Mouse (Mus musculus) mature B cell (primary cell): ENCODE results near the gene Spata33.
"Not testable (repeated sequence)": the region's sequence is repeated elsewhere in the genome, so short reads cannot be mapped to it uniquely, and the experiment has no call there.

Source experiments
- in situ Hi-C: fragments of 300-500 bp; cut with MboI; formaldehyde crosslinking; loops from 2 replicates; pipeline ENCODE4 v1.14.3; 2019

Gene Spata33

DNA sequence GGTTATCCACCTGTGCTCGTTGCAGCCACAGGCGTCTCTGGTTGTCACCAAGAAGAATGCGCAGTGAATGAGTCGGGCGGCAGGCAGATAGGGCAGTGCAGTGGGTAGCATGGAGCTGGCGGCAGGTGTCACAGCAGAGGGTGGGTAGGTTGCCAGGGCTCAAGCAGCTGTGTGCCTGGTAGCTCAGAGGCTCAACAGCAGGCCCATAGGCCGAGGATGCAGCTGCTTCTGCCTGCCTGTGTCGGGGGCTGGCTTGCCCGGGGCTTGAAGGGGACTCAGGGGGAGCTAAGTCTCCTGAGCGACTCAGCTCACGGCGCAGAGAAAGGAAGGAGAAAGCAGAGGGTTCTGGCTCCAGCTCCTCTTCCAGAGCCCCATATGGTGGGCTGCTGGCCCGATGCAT lies 20.7 kb downstream of the Spata33 start:
- in situ Hi-C loops, result no loop called here

- in situ Hi-C loops, result no loop called here
Observed at GRCm38 (mm10) chr8:123233760-123234159, 21.1 kb downstream of the Spata33 start.

DNA sequence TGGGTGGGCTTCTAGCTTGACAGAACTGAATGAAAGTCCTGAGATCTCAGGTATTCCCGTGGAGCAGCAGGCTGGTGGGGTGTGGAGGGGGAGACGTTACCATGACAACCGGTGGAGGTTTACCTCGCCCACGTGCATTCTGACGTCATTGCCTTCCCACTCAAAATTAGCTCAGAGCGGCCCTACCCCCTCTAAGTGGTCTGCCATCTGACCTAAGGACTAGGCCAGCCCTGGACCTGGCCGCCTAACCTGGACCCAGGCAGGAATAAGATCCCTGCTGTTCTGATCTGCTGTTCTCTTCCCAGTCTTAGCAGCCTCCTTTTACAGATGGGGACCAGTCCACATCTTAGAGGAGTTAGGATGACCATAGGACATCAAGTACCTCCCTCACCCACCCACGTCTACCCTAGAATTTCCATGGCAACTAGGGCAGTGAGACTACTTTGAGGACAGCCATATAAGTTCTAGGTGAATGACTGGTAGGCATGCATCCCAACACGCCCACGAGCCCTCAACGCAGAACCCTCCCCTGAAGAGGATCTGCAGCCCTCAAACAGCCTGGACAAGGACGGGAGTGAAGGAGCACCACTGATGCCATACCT lies 22.4 kb downstream of the Spata33 start:
- in situ Hi-C loops, result no loop called here

- in situ Hi-C loops, result no loop called here
Observed at GRCm38 (mm10) chr8:123235520-123236497, 23.2 kb downstream of the Spata33 start, which contains the start of gene Spata2l. Gene Spata2l (minus strand): TSS chr8:123236233.

DNA sequence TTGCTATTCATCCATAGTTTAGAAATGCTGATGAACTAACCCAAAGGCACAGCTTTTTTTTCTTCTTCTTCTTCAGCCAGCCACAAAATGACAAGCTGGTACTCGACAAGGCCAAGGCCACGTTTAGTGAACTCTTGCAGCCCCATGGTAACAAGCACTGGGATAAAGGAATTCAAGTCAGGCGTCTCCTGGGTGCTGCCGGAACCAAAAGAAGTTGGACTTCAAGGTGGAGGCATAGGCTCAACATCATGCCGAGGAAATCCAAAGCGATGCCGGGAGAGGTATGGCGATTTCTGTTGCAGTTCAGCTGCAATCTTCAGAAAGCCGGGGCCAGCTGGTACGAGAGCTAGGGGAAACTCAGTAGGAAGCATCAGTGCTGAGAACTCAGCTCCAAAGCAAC lies 26.8 kb downstream of the Spata33 start:
- in situ Hi-C loops, result no loop called here

GRCm38 (mm10) chr8:123242107-123242923 lies 29.7 kb downstream of the Spata33 start:
- in situ Hi-C loops, result no loop called here

GRCm38 (mm10) chr8:123243053-123243452 lies 30.4 kb downstream of the Spata33 start:
- in situ Hi-C loops, result no loop called here

DNA sequence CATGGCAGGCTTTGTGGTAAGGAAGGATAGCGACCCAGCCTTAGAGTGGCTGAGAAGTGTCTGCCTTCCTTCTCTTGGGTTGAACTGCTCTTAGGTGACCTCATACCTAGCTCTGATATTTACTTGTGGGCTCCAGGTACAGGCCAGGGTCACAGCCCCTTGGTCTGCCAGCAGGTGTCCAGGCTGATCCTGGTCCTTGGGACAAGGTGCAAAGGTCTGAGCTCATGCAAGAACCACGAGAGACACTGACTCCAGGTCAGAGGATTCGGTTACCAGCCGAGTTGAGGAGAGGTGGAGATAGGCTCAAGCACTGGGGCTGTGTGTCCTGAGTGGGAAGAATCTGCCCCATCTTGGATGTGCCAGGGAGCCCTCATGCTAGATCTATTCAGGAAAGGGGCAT lies 31.8 kb downstream of the Spata33 start:
- in situ Hi-C loops, result no loop called here

- in situ Hi-C loops, result no loop called here
Observed at GRCm38 (mm10) chr8:123245543-123245942, 32.9 kb downstream of the Spata33 start.

DNA sequence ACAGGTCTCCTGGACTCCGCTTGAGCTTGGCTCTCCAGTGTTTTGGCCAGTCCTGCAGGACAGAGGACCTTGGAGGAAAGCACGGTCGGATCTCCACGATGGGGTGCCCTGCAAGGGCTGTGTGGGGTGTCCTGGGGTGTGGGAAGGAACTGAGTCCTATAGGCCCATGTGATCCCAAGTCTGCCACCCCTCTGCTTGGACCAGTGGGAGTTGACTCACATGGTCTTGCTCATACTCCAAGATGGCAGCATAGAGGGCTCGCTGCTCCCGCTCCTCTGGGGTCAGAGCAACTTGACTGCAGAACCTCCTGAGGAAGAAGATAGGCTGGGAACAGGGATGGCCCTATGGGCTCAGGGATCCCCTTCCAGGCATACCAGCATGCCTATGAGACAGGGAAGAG lies 35.1 kb downstream of the Spata33 start:
- in situ Hi-C loops, result no loop called here

GRCm38 (mm10) chr8:123248596-123248995 lies 36.0 kb downstream of the Spata33 start:
- in situ Hi-C loops, result no loop called here

DNA sequence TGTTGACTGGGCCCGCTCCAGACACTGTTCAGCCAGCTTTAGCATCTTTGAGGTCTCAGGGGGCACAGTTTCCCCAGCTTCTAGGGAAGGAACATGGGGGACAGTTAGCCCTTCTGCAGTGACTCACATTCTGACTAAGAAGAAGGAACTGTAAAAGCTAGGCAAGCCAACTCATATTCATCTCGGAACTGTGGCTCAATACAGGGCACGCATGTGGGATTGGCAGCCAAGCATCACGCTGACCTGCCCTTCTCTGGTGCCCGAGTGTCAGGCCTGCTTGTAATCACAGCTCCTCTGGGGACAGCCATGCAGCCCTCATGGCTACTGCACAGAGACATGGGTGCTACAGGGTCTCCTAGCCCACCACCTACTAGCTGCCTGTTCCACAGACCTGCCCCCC lies 38.3 kb downstream of the Spata33 start:
- in situ Hi-C loops, result no loop called here

DNA sequence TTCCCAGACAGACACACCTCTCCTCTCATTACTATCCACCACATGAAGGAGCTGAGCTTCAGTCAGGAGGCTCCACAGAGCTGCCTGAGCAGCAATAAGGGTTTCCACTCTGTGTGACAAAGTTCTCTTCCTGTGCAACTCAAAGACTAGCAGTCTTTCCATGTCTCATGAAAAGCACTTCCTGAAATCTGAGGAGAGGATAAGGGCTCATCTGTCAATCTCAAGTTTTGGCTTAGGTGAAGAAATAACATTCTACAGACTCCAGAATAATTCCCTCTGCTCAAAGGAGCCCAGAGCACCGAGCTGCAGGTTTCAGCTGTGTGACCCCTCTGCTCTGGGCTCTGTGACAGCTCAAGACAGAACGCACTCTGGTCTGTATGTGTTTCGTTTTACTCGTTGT lies 40.3 kb downstream of the Spata33 start:
- in situ Hi-C loops, result no loop called here

GRCm38 (mm10) chr8:123253451-123254098 lies 40.9 kb downstream of the Spata33 start:
- in situ Hi-C loops, result no loop called here

- in situ Hi-C loops, result no loop called here
Observed at GRCm38 (mm10) chr8:123254099-123254885, 41.7 kb downstream of the Spata33 start, which contains the start of the genes Zfp276 and Vps9d1. Gene Zfp276 (plus strand): TSS chr8:123254195. Gene Vps9d1 (minus strand): TSS chr8:123254348.

DNA sequence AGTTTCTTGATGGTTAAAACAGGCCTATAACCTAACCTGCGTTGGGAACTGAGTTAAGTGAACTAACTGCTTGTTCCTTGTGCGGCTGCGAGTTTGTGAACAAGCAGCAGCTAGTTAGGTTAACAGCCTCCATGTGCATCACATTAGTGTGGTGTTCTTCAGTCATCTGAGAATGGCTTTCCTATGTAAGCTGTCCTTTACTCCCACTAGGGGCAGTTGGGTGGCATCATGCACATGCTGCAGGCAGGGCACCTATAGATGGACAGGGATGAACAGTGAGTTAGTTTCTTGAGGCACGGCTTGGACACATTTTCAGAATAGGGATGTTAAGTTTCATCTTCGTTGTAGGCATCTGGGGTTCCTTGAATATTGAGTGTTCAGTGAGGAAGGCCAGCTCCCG lies 42.5 kb downstream of the Spata33 start:
- in situ Hi-C loops, result no loop called here

- in situ Hi-C loops, result no loop called here
Observed at GRCm38 (mm10) chr8:123257114-123257513, 44.5 kb downstream of the Spata33 start.

DNA sequence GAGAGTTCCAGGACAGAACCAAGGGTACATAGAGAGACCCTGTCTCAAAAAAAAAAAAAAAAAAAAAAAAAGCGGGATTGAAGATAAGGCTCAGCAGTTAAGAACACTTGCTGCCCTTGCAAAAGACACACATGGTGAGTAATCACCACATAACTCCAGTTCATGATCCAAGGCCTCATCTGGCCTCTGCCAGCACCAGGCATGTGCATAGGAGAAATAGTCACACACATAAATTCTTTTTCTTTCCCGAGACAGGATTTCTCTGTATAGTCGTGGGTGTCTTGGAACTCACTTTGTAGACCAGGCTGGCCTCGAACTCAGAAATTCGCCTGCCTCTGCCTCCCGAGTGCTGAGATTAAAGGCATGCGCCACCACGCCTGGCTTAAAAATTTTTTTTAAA lies 45.0 kb downstream of the Spata33 start:
- in situ Hi-C loops, result not testable (repeated sequence)

DNA sequence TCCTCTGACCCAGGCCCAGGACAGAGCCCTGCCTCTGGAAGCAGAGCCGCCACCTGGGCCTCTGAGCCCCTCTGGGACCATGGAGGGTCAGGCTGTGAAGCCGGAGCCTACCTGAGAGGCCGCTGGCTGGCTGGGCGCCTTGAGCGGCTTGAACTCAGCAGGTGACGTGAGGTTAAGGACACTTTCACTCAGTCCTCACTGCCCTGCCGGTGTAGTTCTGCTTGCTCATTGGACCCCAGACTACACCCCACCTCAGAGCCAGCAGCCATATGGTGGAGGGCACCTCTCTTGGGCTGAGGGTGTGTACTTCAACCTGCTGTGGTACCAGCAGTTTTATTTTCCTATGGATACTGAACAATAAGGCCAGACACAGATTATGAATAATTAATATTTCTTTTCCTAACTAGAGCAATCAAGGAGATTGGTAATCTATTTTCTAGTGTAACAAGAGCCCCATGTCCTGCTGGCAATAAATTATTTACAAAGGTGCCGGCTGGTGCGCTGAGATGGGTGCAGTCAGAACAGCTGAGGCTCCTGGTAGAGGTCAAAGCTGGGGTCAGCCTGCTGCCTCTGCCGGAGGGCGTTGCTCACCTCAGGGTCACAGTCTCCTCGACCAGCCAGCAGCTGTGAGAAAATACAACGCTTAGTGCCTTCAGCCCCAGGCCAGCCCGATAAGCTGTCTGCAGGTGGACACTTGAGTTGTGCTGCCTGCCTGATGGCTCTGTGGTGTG lies 55.5 kb downstream of the Spata33 start:
- in situ Hi-C loops, result no loop called here

DNA sequence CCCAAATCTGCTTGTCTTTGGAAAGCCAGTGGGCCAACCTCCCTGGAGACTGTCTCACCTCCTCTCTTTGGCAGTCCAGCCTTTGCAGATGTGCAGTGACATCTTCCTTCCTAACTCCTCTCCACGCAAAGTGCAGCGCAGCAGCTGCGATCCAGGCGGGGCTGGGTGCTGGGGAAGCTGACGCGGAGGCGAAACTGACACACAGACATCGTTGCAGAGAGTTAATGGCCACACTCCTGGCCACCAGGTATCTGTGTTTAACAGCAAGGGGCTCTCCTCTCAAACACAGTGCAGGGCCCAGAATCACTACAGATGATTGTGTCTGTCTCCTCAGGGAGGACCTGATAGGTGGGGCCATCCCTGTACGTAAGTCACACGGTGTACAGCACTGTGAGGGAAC lies 58.5 kb downstream of the Spata33 start:
- in situ Hi-C loops, result no loop called here
